Mouse (Mus musculus) liver, embryonic 13.5 days (tissue): Measurements from ENCODE around the gene Gm2026. TPM values are rescaled to one million over a fixed set of nuclear protein-coding genes. Genes with fewer than 3 reads are reported as not detected.
"Not testable (repeated sequence)": the region's sequence is repeated elsewhere in the genome, so short reads cannot be mapped to it uniquely, and the experiment has no call there.

Source experiments
- ATAC-seq: fragments of 200-750 bp; cut with Nextera tagmentation; 2 replicates; pipeline ENCODE4 v1.8.0; 2017; ENCODE audit warnings: low read depth, mild to moderate bottlenecking, moderate number of reproducible peaks, moderate library complexity
- DNase-seq: peaks from one replicate; pipeline ENCODE4 v3.0.0; 2022
- H3K27ac ChIP-seq: fragments of 300-500 bp; sonication (generic); 2 replicates; pipeline ENCODE4 v1.5.1; 2015; ENCODE audit warnings: moderate library complexity, mild to moderate bottlenecking, inconsistent platforms
- H3K27me3 ChIP-seq: fragments of 300-500 bp; sonication (generic); 2 replicates; pipeline ENCODE4 v1.6.1; 2015; ENCODE audit warnings: mild to moderate bottlenecking, inconsistent platforms
- H3K36me3 ChIP-seq: fragments of 300-500 bp; sonication (generic); 2 replicates; pipeline ENCODE4 v1.6.1; 2015; ENCODE audit warnings: mild to moderate bottlenecking, inconsistent platforms
- H3K4me1 ChIP-seq: fragments of 300-500 bp; sonication (generic); replicated peaks from 2 replicates; pipeline ENCODE4 v1.6.1; 2015; ENCODE audit warnings: inconsistent platforms
- H3K4me2 ChIP-seq: fragments of 300-500 bp; sonication (generic); 2 replicates; pipeline ENCODE4 v1.6.1; 2015; ENCODE audit warnings: inconsistent platforms, mild to moderate bottlenecking, moderate library complexity
- H3K4me3 ChIP-seq: fragments of 300-500 bp; sonication (generic); replicated peaks from 2 replicates; pipeline ENCODE4 v1.5.1; 2015; ENCODE audit warnings: mild to moderate bottlenecking, inconsistent platforms
- H3K9ac ChIP-seq: fragments of 300-500 bp; sonication (generic); 2 replicates; pipeline ENCODE4 v1.6.1; 2015; ENCODE audit warnings: mild to moderate bottlenecking, inconsistent platforms
- H3K9me3 ChIP-seq: fragments of 300-500 bp; sonication (generic); replicated peaks from 2 replicates; pipeline ENCODE4 v1.6.1; 2016; ENCODE audit warnings: inconsistent platforms
- WGBS: fragments of 180-500 bp; shearing (Covaris S2); methylation state at CpG from one replicate; pipeline ENCODE4 v1.1.7; 2015; ENCODE audit not compliant: insufficient replicate concordance; 5-methylcytosine and 5-hydroxymethylcytosine counted together
- polyA plus RNA-seq: library from polyadenylated mRNA; unstranded; fragments of >200 nt; fragmentation: Nextera tagmentation; extraction: Ambion mirVana; gene quantifications from 2 replicates; pipeline ENCODE4 v1.2.1, GENCODE M21; 2015

Gene Gm2026
- 2.7 and 7.2 TPM in 2 replicates for polyA plus RNA-seq

GRCm38 (mm10) chr2:175965031-175965430, at the start of gene Gm2026:
Gene Gm2026, plus strand, starts transcription at chr2:175965331.
- H3K4me2 ChIP-seq, H3K9ac ChIP-seq, H3K27ac ChIP-seq, H3K4me3 ChIP-seq, H3K27me3 ChIP-seq, DNase-seq, H3K9me3 ChIP-seq, H3K36me3 ChIP-seq, H3K4me1 ChIP-seq, ATAC-seq: not testable (repeated sequence)
- no CpG with 5 or more reads among the region's 4 CpGs for WGBS

GRCm38 (mm10) chr2:175931000-175931399, 34.1 kb upstream of the Gm2026 start, which contains the start of gene Zfp966:
Gene Zfp966, minus strand, starts transcription at chr2:175931100.
- H3K9ac ChIP-seq, H3K4me1 ChIP-seq, ATAC-seq, H3K4me2 ChIP-seq, H3K36me3 ChIP-seq, H3K27me3 ChIP-seq, H3K4me3 ChIP-seq, H3K27ac ChIP-seq, H3K9me3 ChIP-seq, DNase-seq: not testable (repeated sequence)
- no CpG with 5 or more reads among the region's 6 CpGs for WGBS

Other genes starting within 250 kb of the Gm2026 start
- gene Gm2007, start 223.8 kb upstream of the Gm2026 start, polyA plus RNA-seq, result not detected in 2 replicates
- gene Gm14288, start 164.2 kb upstream of the Gm2026 start, polyA plus RNA-seq, result 0.53 and 1.7 TPM in 2 replicates
- gene Gm6710, start 96.1 kb upstream of the Gm2026 start, polyA plus RNA-seq, result 4.3 and 8.3 TPM in 2 replicates
- 0.54 and 0.97 TPM in 2 replicates for gene Zfp966, start 34.2 kb upstream of the Gm2026 start, polyA plus RNA-seq
- 0.24 and 0.59 TPM in 2 replicates for gene Gm2004, start 184.5 kb downstream of the Gm2026 start, polyA plus RNA-seq